Mouse (Mus musculus) spleen, adult 18-20 months (tissue): Measurements from ENCODE around the gene Tarm1.

ENCODE experiments used
- DNase-seq, 2 experiments: peaks; one replicate each; pipeline ENCODE4 v3.0.0; 2022; ENCODE audit warnings: mixed read lengths in 2 of 2

The Tarm1 gene

GRCm38 (mm10) chr7:3439984-3440383 lies 62.4 kb downstream of the Tarm1 start:
- no peak for DNase-seq

GRCm38 (mm10) chr7:3437941-3438340 lies 64.5 kb downstream of the Tarm1 start:
- DNase-seq: no peak
